Mouse (Mus musculus) embryonic facial prominence, embryonic 12.5 days (tissue): Measurements from ENCODE around the gene Olfr74. TPM values are rescaled to one million over a fixed set of nuclear protein-coding genes. Genes with fewer than 3 reads are reported as not detected.
"Not testable (repeated sequence)": the region's sequence is repeated elsewhere in the genome, so short reads cannot be mapped to it uniquely, and the experiment has no call there.

Experiments used
- ATAC-seq: fragments of 200-750 bp; cut with Nextera tagmentation; 2 replicates; pipeline ENCODE4 v1.8.0; 2017; ENCODE audit not compliant: insufficient number of reproducible peaks, insufficient read depth, low FRiP score, low TSS enrichment
- H3K27ac ChIP-seq: fragments of 300-500 bp; sonication (generic); 2 replicates; pipeline ENCODE4 v1.5.1; 2016; ENCODE audit warnings: mild to moderate bottlenecking
- H3K27me3 ChIP-seq: fragments of 300-500 bp; sonication (generic); 2 replicates; pipeline ENCODE4 v1.6.1; 2016; ENCODE audit warnings: mild to moderate bottlenecking, moderate library complexity
- H3K36me3 ChIP-seq: fragments of 300-500 bp; sonication (generic); 2 replicates; pipeline ENCODE4 v1.6.1; 2016; ENCODE audit warnings: mild to moderate bottlenecking
- H3K4me1 ChIP-seq: fragments of 300-500 bp; sonication (generic); 2 replicates; pipeline ENCODE4 v1.6.1; 2016
- H3K4me2 ChIP-seq: fragments of 300-500 bp; sonication (generic); replicated peaks from 2 replicates; pipeline ENCODE4 v1.6.1; 2016; ENCODE audit warnings: mild to moderate bottlenecking, moderate library complexity
- H3K4me3 ChIP-seq: fragments of 300-500 bp; sonication (generic); 2 replicates; pipeline ENCODE4 v1.5.1; 2016; ENCODE audit warnings: mild to moderate bottlenecking
- H3K9ac ChIP-seq: fragments of 300-500 bp; sonication (generic); 2 replicates; pipeline ENCODE4 v1.6.1; 2016; ENCODE audit warnings: mild to moderate bottlenecking, moderate library complexity
- H3K9me3 ChIP-seq: fragments of 300-500 bp; sonication (generic); 2 replicates; pipeline ENCODE4 v1.6.1; 2016; ENCODE audit warnings: mild to moderate bottlenecking, moderate library complexity
- WGBS: fragments of 180-500 bp; shearing (Covaris S2); methylation state at CpG from one replicate; pipeline ENCODE4 v1.1.7; 2016; 5-methylcytosine and 5-hydroxymethylcytosine counted together
- polyA plus RNA-seq: library from polyadenylated mRNA; unstranded; fragments of >200 nt; fragmentation: Nextera tagmentation; extraction: Ambion mirVana; gene quantifications from 2 replicates; pipeline ENCODE4 v1.2.1, GENCODE M21; 2016

Gene Olfr74
- polyA plus RNA-seq = not detected in 2 replicates

DNA sequence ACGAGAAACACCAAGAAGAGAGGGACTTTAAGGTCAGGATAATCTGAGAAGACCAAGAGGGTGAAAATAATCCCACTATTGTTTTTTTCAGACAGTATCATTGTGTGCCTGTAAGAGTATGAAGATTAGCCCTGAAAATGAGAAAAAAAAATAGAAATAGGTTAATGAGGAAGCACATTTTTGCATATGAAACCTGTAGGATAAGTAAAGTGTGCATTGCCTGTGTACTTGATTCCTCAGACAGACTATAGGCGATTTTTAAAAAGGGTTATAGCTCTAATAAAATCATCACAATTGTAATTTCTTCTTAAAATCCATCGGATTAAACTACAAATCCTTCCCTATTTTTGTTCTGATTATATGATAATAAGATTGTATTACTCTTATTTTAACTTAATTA lies at the start of gene Olfr74:
Gene Olfr74, minus strand, starts transcription at position 101 of the 400 bp plus-strand sequence.
- no peak within 1 kb of the TSS for H3K4me2 ChIP-seq
- no peak within 1 kb of the TSS for H3K27ac ChIP-seq
- no peaks in the 10 kb centered on the region for H3K27me3 ChIP-seq
- H3K4me3 ChIP-seq = no peak within 1 kb of the TSS
- no peak within 1 kb of the TSS for H3K9ac ChIP-seq
- ATAC-seq = no peak
- H3K9me3 ChIP-seq = no peaks in the 10 kb centered on the region
- H3K36me3 ChIP-seq = no peaks in the 10 kb centered on the region
- 68% methylated on average over 3 of the region's 3 CpGs for WGBS
- no peaks in the 10 kb centered on the region for H3K4me1 ChIP-seq

DNA sequence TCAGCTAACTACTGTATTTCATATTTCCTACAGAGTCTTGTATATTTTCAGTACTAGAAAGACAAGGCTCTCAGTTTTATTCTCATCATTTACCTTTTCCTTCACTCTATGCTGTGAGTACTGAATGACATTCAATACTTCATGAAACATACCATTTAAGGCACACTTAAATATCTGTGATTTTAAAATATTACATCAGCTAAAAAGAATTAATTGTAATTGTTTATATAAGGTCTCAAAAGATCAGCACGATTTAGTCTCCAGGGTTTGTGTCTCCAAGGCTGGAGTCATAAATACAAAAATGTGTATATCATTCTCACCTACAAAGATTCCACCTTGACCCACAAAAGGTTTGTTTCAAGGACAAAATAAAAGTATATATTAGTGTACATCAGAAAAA lies 48.0 kb upstream of the Olfr74 start, which contains the start of gene Olfr1161:
Gene Olfr1161, plus strand, starts transcription at position 301 of the 400 bp plus-strand sequence.
- not testable (repeated sequence) for H3K4me2 ChIP-seq, H3K36me3 ChIP-seq, H3K9ac ChIP-seq, H3K27ac ChIP-seq, H3K9me3 ChIP-seq, ATAC-seq, H3K4me3 ChIP-seq, H3K27me3 ChIP-seq, H3K4me1 ChIP-seq
- 76% methylated on average over 1 of the region's 1 CpGs for WGBS

DNA sequence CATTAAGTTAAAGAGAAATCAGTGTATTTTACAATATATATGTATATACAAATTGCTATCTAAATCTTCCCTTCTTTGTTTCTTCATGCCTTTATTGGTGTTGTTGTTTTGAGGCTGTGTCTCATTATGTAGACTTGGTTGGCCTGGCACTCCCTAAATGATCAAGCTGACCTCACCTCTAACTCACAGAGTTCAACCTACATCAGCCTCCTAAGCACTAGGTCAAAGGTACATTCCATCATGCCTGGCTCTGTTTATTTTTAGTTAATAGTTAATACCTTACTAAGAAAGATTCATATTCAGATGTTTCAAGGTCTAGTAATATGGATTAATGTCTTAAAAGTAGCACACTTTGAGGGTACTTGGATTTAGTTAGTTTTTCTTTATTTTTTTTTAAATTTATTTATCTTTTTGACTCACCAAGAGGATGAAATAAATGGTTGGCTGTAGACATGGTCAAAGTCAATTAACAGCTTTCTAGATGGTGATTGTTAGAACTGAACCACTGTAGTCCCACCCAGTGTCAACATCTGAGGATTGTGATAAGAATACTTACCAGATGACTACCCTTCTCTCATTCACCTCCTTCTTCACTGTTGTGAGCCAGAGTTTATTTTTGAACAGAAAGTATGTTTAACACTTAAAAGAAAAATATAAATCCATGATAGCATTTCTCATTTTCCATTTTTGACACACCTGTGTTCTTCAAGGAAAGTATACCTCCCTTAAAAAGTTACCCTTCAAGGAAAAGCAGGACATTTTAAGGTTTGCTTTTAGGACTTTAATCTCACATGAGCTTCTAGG lies 33.3 kb upstream of the Olfr74 start, which contains the start of gene Olfr1160:
Gene Olfr1160, minus strand, starts transcription at position 754 of the 804 bp plus-strand sequence.
- Histone ChIP-seq H3K36me3 (no peaks in the 10 kb centered on the region), H3K4me3 (no peak within 1 kb of the TSS), H3K4me2 (no peak within 1 kb of the TSS), H3K27ac (no peak within 1 kb of the TSS), H3K9ac (no peak within 1 kb of the TSS), H3K9me3 (no peaks in the 10 kb centered on the region), H3K4me1 (no peaks in the 10 kb centered on the region), H3K27me3 (no peaks in the 10 kb centered on the region)
- ATAC-seq = no peak

DNA sequence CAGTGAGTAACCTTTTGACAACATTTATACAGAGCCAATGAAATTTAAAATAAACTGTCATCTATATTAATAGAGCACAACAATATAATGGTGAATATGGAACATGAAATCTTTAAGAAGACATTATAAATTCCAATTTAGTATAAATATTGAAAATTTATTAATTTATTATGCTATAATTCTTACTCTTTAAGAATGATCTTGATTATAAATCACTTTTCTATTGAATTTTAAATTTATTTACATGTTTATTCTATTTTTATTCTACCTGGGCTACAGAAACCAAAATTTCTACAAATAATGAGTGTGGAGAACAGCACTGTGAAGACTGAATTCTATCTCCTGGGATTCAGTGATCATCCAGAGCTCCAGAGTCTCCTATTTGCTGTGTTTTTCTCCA lies 15.3 kb upstream of the Olfr74 start, which contains the start of gene Olfr1158:
Gene Olfr1158, plus strand, starts transcription at position 301 of the 400 bp plus-strand sequence.
- H3K27me3 ChIP-seq = no peaks in the 10 kb centered on the region
- no peaks in the 10 kb centered on the region for H3K4me1 ChIP-seq
- H3K4me2 ChIP-seq = no peak within 1 kb of the TSS
- H3K27ac ChIP-seq = no peak within 1 kb of the TSS
- no peak within 1 kb of the TSS for H3K9ac ChIP-seq
- no peaks in the 10 kb centered on the region for H3K9me3 ChIP-seq
- ATAC-seq = no peak
- H3K36me3 ChIP-seq = no peaks in the 10 kb centered on the region
- H3K4me3 ChIP-seq = no peak within 1 kb of the TSS

DNA sequence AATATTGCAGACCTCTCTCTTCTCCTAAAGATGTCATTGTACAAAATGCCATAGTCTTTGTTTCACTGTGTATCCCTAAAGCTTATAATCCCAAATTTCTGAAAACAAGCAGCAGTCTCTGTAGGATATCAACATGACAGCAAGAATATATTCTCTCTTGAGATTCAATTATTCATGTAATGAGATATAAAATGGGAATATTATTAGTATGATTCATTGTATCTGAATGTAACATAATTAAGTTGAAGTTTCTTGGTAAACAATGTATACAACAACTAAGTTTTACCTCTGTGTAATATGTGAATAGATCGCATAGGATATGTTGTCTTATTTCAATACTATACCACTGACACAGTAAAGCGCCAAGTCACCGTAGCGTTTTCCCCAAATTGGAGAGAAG lies 6.3 kb downstream of the Olfr74 start, which contains the start of gene Olfr1157:
Gene Olfr1157, minus strand, starts transcription at position 101 of the 400 bp plus-strand sequence.
- Histone ChIP-seq H3K9me3 (no peaks in the 10 kb centered on the region), H3K27ac (no peak within 1 kb of the TSS)
- no peak for ATAC-seq

DNA sequence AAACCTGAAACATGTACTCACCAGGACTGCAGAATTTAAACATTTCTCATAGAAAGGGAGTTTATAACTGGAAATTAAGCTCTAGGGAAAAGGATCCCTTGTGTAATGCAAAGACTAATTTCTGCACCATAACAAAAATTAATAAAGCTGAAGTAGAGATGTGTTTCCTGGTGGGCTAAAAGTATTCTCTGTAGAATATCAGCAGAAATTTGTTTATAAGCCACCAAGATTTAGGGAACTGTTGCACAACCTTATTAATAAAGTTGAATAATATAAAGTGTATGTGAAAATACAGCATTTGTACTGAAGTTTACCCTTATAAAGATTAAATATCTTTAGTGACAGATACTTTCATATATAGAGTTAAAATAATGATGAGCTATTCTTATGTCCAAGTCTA lies 21.5 kb downstream of the Olfr74 start, which contains the start of gene Olfr1156:
Gene Olfr1156, minus strand, starts transcription at position 101 of the 400 bp plus-strand sequence.
- H3K4me3 ChIP-seq = no peak within 1 kb of the TSS

More for the DNA sequence above, 6.3 kb downstream of the Olfr74 start, which contains the start of gene Olfr1157:
- no peak within 1 kb of the TSS for H3K4me2 ChIP-seq
- no peak within 1 kb of the TSS for H3K4me3 ChIP-seq
- H3K9ac ChIP-seq = no peak within 1 kb of the TSS
- H3K36me3 ChIP-seq = no peaks in the 10 kb centered on the region
- no peaks in the 10 kb centered on the region for H3K27me3 ChIP-seq
- 93% methylated on average over 4 of the region's 4 CpGs for WGBS
- no peaks in the 10 kb centered on the region for H3K4me1 ChIP-seq

DNA sequence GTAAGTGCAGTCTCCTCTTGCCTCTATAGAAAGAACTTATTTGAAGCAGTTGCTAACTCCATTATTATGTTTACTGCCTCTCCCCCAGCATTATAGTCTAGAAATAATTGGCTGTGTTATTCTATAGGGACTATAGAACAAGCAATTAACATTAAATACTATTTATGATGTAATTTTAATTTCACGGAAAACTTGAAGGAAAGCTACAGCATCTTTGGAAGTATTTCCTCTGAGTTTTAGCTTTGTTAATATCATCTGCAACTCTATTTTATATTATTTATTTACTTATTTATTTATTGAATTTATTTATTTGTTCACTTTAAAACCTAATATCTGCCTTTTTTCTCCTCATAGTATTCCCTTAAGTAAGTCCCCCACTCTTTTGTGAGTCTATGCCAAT lies 29.4 kb downstream of the Olfr74 start, which contains the start of gene Olfr1155:
Gene Olfr1155, minus strand, starts transcription at position 101 of the 400 bp plus-strand sequence.
- no peak for ATAC-seq
- H3K4me2 ChIP-seq = no peak within 1 kb of the TSS
- H3K36me3 ChIP-seq = no peaks in the 10 kb centered on the region
- H3K4me3 ChIP-seq = no peak within 1 kb of the TSS
- H3K27me3 ChIP-seq = no peaks in the 10 kb centered on the region
- H3K9me3 ChIP-seq = no peaks in the 10 kb centered on the region
- 94% methylated on average over 1 of the region's 1 CpGs for whole genome bisulfite sequencing
- no peak within 1 kb of the TSS for H3K27ac ChIP-seq
- H3K9ac ChIP-seq = no peak within 1 kb of the TSS
- H3K4me1 ChIP-seq = no peaks in the 10 kb centered on the region

More for the DNA sequence above, 21.5 kb downstream of the Olfr74 start, which contains the start of gene Olfr1156:
- no peak within 1 kb of the TSS for H3K9ac ChIP-seq
- H3K9me3 ChIP-seq = no peaks in the 10 kb centered on the region
- no peaks in the 10 kb centered on the region for H3K36me3 ChIP-seq
- no peak within 1 kb of the TSS for H3K4me2 ChIP-seq
- no peaks in the 10 kb centered on the region for H3K27me3 ChIP-seq
- H3K4me1 ChIP-seq = no peaks in the 10 kb centered on the region
- H3K27ac ChIP-seq = no peak within 1 kb of the TSS
- ATAC-seq = no peak

Other genes starting within 250 kb of the Olfr74 start
- not detected in 2 replicates for gene Olfr1138, start 234.7 kb downstream of the Olfr74 start, polyA plus RNA-seq
- not detected in 2 replicates for gene Olfr1140, start 230.9 kb downstream of the Olfr74 start, polyA plus RNA-seq
- gene Olfr1141, start 220.7 kb downstream of the Olfr74 start, polyA plus RNA-seq = not detected in 2 replicates
- gene Olfr152, start 195.2 kb downstream of the Olfr74 start, polyA plus RNA-seq = not detected in 2 replicates
- not detected in 2 replicates for gene Olfr1143, start 174.1 kb downstream of the Olfr74 start, polyA plus RNA-seq
- not detected in 2 replicates for gene Olfr1145, start 164.8 kb downstream of the Olfr74 start, polyA plus RNA-seq
- gene Olfr1148, start 144.1 kb downstream of the Olfr74 start, polyA plus RNA-seq = not detected in 2 replicates
- gene Olfr1150-ps1, start 130.7 kb downstream of the Olfr74 start, polyA plus RNA-seq = not detected in 2 replicates
- not detected in 2 replicates for gene Olfr1151, start 118.8 kb downstream of the Olfr74 start, polyA plus RNA-seq
- gene Olfr1152, start 108.2 kb downstream of the Olfr74 start, polyA plus RNA-seq = 0.03 TPM in 1 of 2 replicates, not detected in the other
- gene Olfr1153, start 79.7 kb downstream of the Olfr74 start, polyA plus RNA-seq = not detected in 2 replicates
- gene Olfr1154, start 69.5 kb downstream of the Olfr74 start, polyA plus RNA-seq = not detected in 2 replicates
- gene Olfr1155, start 29.5 kb downstream of the Olfr74 start, polyA plus RNA-seq = not detected in 2 replicates
- gene Olfr1156, start 21.6 kb downstream of the Olfr74 start, polyA plus RNA-seq = not detected in 2 replicates
- gene Olfr1157, start 6.4 kb downstream of the Olfr74 start, polyA plus RNA-seq = not detected in 2 replicates
- not detected in 2 replicates for gene Olfr1158, start 15.4 kb upstream of the Olfr74 start, polyA plus RNA-seq
- gene Olfr1160, start 33.6 kb upstream of the Olfr74 start, polyA plus RNA-seq = not detected in 2 replicates
- not detected in 2 replicates for gene Olfr1161, start 48.1 kb upstream of the Olfr74 start, polyA plus RNA-seq
- not detected in 2 replicates for gene Olfr73, start 63.0 kb upstream of the Olfr74 start, polyA plus RNA-seq
- not detected in 2 replicates for gene Olfr1162, start 76.5 kb upstream of the Olfr74 start, polyA plus RNA-seq
- not detected in 2 replicates for gene Olfr1163, start 97.2 kb upstream of the Olfr74 start, polyA plus RNA-seq
- gene Olfr1164, start 119.3 kb upstream of the Olfr74 start, polyA plus RNA-seq = not detected in 2 replicates
- gene Olfr1166, start 153.6 kb upstream of the Olfr74 start, polyA plus RNA-seq = not detected in 2 replicates
- not detected in 2 replicates for gene Olfr1167, start 180.5 kb upstream of the Olfr74 start, polyA plus RNA-seq
- gene Olfr1168, start 207.2 kb upstream of the Olfr74 start, polyA plus RNA-seq = not detected in 2 replicates